Mouse (Mus musculus) lung, adult 2 months (tissue): ENCODE data around the gene Atg101. TPM values are rescaled to one million over a fixed set of nuclear protein-coding genes. Genes with fewer than 3 reads are reported as not detected.
"Not testable (repeated sequence)": the region's sequence is repeated elsewhere in the genome, so short reads cannot be mapped to it uniquely, and the experiment has no call there.

Experiments used
- DNase-seq: peaks from one replicate; pipeline ENCODE4 v3.0.0; 2022
- H3K4me1 ChIP-seq: fragments of 200-500 bp; 2 replicates; pipeline ENCODE4 v1.6.1; 2011; ENCODE audit warnings: low read length; ENCODE audit not compliant: control insufficient read depth, insufficient read depth
- H3K4me3 ChIP-seq: fragments of 200-500 bp; replicated peaks from 2 replicates; pipeline ENCODE3; 2011; ENCODE audit warnings: low read depth, mild to moderate bottlenecking, control low read depth, low read length; ENCODE audit errors: extremely low read depth
- CTCF ChIP-seq: fragments of 200-500 bp; IDR thresholded peaks from 2 replicates; pipeline ENCODE4 v1.5.1; 2011; ENCODE audit warnings: mild to moderate bottlenecking, low read length, control low read depth; ENCODE audit not compliant: insufficient read depth
- POLR2A ChIP-seq: fragments of 200-500 bp; IDR thresholded peaks from 2 replicates; pipeline ENCODE4 v1.6.1; 2011; ENCODE audit warnings: low read depth, mild to moderate bottlenecking, control low read depth, low read length, borderline replicate concordance; ENCODE audit errors: extremely low read depth
- WGBS: fragments of 180-500 bp; shearing (Covaris S2); methylation state at CpG from one replicate; pipeline ENCODE4 v1.1.7; 2018; 5-methylcytosine and 5-hydroxymethylcytosine counted together
- polyA plus RNA-seq: library from polyadenylated mRNA; depleted of rRNA; stranded (reverse); fragments of >200 nt; gene quantifications from 2 replicates; pipeline ENCODE4 v1.2.3, GENCODE M21; 2012

Atg101 gene
- polyA plus RNA-seq, 1 experiment = 38.6 TPM

DNA sequence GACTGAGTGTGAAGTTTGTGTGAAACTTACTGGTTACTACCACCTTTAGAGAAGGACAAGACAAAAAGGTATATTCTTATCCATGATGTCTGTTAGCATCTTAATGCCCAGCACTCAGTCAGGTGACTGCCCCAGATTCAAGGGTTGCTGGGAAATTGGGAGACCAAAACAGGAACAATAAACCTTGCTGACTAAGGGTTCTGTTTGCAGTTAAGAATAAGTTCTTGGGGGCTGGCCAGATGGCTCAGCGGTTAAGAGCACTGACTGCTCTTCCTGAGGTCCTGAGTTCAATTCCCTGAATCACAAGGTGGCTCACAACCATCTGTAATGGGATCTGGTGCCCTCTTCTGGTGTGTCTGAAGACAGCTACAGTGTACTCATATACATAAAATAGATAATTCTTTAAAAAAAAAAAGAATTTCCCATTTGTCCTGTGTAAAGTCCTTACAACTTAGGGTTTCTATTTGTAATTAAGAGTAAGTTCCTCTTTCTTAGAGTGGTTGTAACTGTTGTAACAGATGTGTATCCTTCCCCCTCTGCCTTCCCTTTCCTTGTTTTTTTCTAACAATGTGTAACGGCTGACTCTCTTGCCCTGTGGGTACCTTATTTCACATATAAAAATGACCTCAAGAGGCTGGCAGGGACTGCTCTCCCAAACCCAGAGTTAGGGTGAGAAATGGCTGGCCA lies 33.9 kb downstream of the Atg101 start:
- no peak for TF ChIP-seq CTCF
- no peak for TF ChIP-seq POLR2A
- no peak for DNase-seq
- Histone ChIP-seq H3K4me3 (no peak overlapping the region), H3K4me1 (peaks cover 13% of the 10 kb centered on the region)
- 42% methylated on average over 2 of the region's 2 CpGs for WGBS

DNA sequence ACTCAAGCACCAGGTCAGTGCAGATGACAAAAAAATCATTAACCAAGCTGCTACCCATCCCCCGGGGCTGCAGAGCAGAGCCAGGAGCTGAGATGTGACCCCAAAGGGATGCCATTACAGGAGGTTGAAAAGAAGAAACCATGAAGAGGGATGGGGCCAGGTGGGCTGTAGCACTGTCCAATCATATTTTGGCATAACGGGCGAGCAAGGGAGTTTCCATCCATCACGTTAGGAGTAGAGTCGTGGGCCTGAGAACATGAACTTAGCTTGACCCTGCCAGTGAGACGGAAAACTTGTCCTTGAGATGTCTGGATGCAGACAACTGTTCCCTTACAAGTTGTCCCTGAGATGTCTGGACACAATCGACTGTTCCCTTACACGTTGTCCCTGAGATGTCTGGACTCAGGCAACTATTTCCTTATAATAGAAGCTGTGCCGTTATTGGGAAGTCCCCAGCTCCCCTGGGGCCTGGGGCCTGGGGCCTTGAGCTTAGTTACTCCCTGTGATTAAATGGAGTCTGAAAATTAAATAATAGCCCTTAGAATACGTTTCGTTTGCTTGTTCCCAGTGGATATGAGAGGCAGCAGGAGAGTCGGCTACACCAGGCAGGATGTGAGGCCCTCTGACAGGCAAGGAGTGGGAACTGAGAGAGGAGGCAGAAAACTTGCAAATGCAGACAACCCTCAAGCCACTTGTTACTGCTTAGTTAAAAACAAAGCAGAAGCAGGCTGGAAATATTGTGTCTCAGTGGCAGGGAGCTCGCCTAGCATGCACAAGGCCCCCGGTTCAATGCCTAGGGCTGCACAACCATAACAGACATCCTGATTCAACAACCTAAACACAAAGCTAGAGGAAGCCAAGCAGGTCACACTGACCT lies 35.1 kb downstream of the Atg101 start:
- no peak for DNase-seq
- no peak for TF ChIP-seq CTCF
- Histone ChIP-seq H3K4me3 (no peak overlapping the region), H3K4me1 (peaks cover 13% of the 10 kb centered on the region)
- 59% methylated on average over 14 of the region's 14 CpGs for WGBS

DNA sequence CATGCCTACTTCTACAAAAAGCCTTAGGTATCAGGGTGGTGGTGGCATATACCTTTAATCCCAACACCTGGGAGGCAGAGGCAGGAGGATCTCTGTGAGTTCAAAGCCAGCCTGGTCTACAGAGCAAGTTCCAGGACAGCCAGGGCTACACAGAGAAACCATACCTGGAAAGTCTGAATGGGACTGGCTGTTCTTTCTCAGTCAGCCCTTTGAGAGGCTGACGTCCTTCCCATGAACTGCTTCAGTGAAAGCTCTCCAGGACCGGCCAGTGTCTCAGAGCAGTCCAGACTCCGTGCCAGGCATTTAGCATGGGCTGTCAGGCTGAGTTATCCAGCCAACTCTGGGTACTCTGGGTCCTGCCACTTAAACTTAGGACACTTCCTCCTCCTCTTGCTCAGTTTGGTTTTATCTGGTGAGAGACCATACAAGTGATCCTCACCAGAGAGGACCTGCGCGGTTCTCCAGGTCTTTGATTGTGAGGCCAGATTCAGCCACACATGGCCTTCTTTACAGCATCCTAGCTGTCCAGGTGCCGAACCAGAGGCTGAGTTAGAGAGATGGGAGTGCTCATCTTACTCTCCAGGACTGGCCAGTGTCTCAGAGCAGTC lies 36.0 kb downstream of the Atg101 start:
- DNase-seq = no peak
- WGBS = 45% methylated on average over 6 of the region's 6 CpGs

DNA sequence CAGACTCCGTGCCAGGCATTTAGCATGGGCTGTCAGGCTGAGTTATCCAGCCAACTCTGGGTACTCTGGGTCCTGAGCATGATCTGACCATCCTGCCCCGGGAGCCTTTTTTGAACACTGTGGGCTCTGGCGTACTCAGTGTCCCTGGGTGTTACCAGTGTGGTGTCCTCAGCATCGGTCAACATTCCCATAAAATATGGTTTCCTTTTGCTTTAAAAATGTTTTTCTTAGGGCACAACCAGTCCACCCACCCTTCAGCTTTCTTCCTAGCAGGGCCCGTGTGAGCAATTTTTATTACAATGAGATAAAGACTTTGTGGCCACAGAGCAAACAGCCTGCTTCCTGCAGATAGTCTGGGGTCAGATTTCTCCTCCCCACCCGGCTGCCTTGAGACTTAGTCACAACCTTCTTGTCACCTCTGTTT lies 36.6 kb downstream of the Atg101 start:
- no peak for TF ChIP-seq POLR2A
- no peak for TF ChIP-seq CTCF
- no peak for DNase-seq
- Histone ChIP-seq H3K4me1 (peaks cover 13% of the 10 kb centered on the region), H3K4me3 (no peak overlapping the region)
- WGBS = 29% methylated on average over 6 of the region's 6 CpGs

More for the DNA sequence above, 36.0 kb downstream of the Atg101 start:
- H3K4me1 ChIP-seq = peaks cover 13% of the 10 kb centered on the region
- no peak for TF ChIP-seq CTCF
- no peak for TF ChIP-seq POLR2A
- no peak overlapping the region for H3K4me3 ChIP-seq

DNA sequence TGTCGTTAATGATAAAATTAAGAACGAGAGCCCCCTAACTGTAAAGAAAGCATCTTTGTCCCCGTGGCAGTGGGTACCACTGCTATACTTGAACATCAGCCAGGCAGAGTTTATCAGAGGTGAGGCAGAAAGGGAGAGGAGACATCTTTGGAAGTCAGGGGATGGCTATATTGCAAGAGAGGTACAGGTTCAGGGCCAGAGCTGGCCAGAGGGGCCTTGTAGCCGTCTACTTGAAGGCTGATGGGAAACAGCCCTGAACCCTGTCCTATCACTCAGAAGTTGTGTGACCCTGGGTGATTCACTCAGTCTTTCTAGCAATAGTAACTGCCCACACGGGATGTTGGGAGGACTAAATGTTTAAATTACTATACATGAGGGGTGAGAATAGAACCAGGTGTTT lies 37.1 kb downstream of the Atg101 start:
- no peak overlapping the region for H3K4me3 ChIP-seq
- peaks cover 13% of the 10 kb centered on the region for H3K4me1 ChIP-seq
- DNase-seq = no peak
- TF ChIP-seq POLR2A (no peak), CTCF (no peak)
- 28% methylated on average over 5 of the region's 5 CpGs for WGBS

DNA sequence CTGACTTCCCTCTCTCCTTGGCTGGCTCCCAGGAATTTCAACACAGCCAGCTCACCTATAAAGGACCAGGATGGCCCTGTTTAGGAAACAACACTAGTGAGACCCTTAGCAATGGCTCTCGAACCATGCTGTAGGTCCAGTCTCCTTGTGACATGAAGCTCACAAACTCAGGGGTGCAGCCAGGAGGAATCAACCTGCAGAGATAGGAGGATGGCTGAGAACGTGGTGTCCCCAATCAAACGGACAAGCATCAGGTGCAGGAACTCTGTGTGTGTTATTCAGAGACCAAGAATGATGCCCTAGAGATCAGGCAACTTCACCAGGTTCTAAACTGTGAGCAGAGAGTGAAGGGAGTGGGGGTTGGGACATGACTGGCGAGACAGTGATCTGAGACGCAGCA lies 38.0 kb downstream of the Atg101 start:
- Histone ChIP-seq H3K4me3 (no peak overlapping the region), H3K4me1 (peaks cover 12% of the 10 kb centered on the region)
- TF ChIP-seq POLR2A (no peak), CTCF (no peak)
- DNase-seq = no peak
- WGBS = 87% methylated on average over 5 of the region's 5 CpGs

DNA sequence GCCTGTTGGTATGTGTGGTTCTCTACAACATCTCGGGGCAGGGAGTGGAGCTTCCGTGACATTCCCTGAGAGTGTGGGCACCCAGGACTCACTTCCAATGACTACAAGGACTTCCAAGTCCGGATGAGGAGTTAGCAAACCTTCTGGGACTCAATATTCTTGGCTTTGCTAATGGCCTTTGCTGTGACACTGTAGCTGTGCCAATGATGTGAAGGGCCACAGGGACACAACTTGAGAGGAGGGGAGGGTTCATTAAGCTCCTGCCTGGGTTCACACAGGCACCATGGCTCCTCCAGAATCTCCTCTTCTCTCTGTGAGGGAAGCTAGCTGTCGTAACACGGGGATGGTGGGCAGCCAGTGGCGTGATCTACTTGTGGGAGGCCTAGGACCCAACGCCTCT lies 38.6 kb downstream of the Atg101 start:
- TF ChIP-seq POLR2A (no peak), CTCF (no peak)
- H3K4me3 ChIP-seq = no peak overlapping the region
- WGBS = 96% methylated on average over 7 of the region's 7 CpGs
- peaks cover 10% of the 10 kb centered on the region for H3K4me1 ChIP-seq
- no peak for DNase-seq

DNA sequence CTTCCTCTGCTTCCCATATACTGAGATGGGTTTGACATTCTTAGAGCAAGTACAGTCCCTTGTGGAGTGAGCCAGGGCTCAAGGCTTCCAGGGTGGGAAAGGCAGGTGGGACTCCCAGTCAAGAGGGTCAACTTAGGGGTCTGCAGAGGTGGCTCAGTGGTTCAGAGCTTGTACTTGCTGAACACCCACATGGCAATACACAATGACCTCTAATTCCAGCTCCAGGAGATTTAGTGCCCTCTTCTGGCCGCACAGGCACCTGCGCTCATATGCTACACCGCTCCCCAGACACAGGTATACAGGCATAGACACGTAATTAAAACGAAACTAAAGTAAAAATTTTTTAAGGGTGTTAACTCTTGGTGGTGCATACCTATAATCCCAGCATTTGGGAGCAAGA lies 39.4 kb downstream of the Atg101 start:
- TF ChIP-seq CTCF (no peak), POLR2A (no peak)
- Histone ChIP-seq H3K4me1 (peaks cover 10% of the 10 kb centered on the region), H3K4me3 (no peak overlapping the region)
- no peak for DNase-seq
- WGBS = 95% methylated on average over 5 of the region's 5 CpGs

DNA sequence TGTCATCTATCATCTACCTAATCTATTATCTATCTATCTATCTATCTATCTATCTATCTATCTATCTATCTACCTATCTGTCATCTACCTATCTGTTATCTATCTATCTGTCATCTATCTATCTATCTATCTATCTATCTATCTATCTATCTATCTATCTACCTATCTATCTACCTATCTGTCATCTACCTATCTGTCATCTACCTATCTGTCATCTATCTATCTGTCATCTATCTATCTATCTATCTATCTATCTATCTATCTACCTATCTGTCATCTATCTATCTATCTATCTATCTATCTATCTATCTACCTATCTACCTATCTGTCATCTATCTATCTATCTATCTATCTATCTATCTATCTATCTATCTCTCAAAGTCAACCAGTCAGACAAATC lies 40.3 kb downstream of the Atg101 start:
- not testable (repeated sequence) for H3K4me1 ChIP-seq, H3K4me3 ChIP-seq, DNase-seq
